Mouse (Mus musculus): ENCODE results near the gene 1700061G19Rik. TPM values are rescaled to one million over a fixed set of nuclear protein-coding genes. Genes with fewer than 3 reads are reported as not detected.
A peak's percentile ranks its signal among the peaks of the same experiment; 100 is the strongest.
"Not testable (repeated sequence)": the region's sequence is repeated elsewhere in the genome, so short reads cannot be mapped to it uniquely, and the experiment has no call there.

1700061G19Rik gene
- total RNA-seq, 2 experiments from 2014 or later: 0.47 TPM; not detected in 1

- ATAC-seq (replicated peaks; ENCODE audit: poor library complexity, severe bottlenecking): no peak
These were observed 4.9 kb upstream of the 1700061G19Rik start for GRCm38 (mm10) chr17:56870287-56870953.

GRCm38 (mm10) chr17:56871767-56872166, 3.5 kb upstream of the 1700061G19Rik start:
- ATAC-seq (replicated peaks; ENCODE audit: poor library complexity, severe bottlenecking): no peak

GRCm38 (mm10) chr17:56872512-56872911, 2.8 kb upstream of the 1700061G19Rik start:
- no peak for ATAC-seq (replicated peaks; ENCODE audit: poor library complexity, severe bottlenecking)

DNA sequence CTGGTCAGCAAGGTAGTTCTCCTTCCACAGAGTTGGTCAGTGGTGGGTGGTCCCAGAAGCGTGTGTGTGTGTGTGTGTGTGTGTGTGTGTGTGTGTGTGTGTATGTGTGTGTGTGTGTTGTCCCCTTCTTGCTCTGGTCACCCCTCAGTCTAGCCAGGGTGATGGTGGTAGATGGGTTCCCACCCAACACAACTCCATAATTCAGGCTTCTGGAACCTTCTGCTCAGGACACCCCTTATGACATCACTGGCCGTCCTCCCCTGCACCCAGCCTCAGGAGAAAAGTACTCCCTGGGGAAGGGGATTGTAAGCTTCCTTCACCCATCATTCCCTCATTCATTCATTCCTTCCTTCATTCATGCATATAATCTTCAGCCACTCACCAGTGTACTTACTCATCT, 1.0 kb upstream of the 1700061G19Rik start, which contains the start of gene Acsbg2:
TSS of gene Acsbg2 (minus strand) at position 211 of the 400 bp plus-strand sequence.
- ATAC-seq (replicated peaks; ENCODE audit: poor library complexity, severe bottlenecking): no peak

GRCm38 (mm10) chr17:56876465-56876864, 1.2 kb downstream of the 1700061G19Rik start:
- ATAC-seq (replicated peaks; ENCODE audit: poor library complexity, severe bottlenecking): no peak

- no peak for ATAC-seq (replicated peaks; ENCODE audit: poor library complexity, severe bottlenecking)
These were observed 1.7 kb downstream of the 1700061G19Rik start for GRCm38 (mm10) chr17:56876981-56877380.

DNA sequence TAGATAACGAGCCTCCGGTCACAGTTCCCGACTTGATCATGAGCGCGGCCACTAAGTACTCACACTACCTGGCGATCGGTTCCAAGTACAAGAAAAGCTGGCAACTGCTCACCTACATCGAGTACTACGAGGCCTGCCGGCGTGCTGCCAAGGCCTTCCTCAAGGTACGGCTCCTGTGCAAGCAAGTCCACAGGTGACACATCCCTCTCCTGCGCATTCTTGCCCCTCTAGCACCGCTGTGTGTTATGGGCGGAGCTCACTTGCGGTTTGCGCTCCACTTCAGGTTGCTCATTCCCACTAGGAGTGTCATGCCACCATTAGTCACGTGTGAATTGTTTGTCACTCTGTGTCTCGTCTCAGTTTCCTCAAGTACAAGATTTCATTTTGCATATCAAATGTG, 2.1 kb downstream of the 1700061G19Rik start:
- no peak for ATAC-seq (replicated peaks; ENCODE audit: poor library complexity, severe bottlenecking)

DNA sequence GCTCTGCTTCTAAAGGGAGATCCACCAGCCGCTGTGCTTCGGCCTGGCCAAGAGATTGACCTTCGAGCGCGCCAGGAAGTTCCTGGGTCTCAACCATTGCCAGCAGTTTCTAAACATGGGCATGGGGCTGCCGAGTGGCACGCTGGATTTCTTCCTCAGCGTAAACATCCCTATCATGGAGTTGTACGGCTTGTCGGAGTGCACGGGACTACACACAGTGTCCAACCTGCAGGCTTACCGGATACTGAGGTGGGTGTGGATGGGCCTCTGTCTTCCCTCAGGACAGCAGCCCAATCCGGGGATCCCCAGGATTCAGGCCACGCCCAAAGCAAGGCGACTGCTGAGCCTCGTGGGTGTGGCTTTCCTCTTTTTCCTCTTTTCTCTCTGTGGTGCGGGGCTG, 8.3 kb downstream of the 1700061G19Rik start:
- ATAC-seq (replicated peaks; ENCODE audit: poor library complexity, severe bottlenecking): peak; percentile 87

GRCm38 (mm10) chr17:56884331-56884730, 9.1 kb downstream of the 1700061G19Rik start:
- ATAC-seq (replicated peaks; ENCODE audit: poor library complexity, severe bottlenecking): no peak

- peak; percentile 40; the same call in 1 of the 2 replicates for ATAC-seq (replicated peaks; ENCODE audit: poor library complexity, severe bottlenecking)
These were observed 9.5 kb downstream of the 1700061G19Rik start for GRCm38 (mm10) chr17:56884809-56885208.

GRCm38 (mm10) chr17:56888050-56888449, 12.8 kb downstream of the 1700061G19Rik start:
- no peak for ATAC-seq (replicated peaks; ENCODE audit: poor library complexity, severe bottlenecking)

DNA sequence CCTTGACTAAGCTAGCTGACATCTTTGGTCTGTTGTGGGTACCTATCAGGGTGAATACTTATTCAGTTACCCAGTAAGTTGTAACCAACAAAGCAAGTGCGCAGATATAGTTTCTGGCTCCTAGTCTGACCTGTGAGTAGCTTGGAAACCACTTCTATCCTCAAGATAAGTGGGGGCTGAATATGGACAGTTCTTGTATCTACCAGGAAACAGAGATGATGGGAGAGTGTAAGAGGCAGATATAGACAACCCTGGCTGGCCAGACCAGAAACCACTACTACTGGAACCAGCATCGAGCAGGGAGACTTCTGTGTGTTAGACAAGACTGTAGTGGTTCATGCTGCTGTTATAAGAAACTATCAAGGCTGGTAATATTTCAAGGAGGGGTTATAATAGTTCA, 14.7 kb downstream of the 1700061G19Rik start:
- no peak for ATAC-seq (replicated peaks; ENCODE audit: poor library complexity, severe bottlenecking)

- peak; percentile 59 for ATAC-seq (replicated peaks; ENCODE audit: poor library complexity, severe bottlenecking)
These were observed 20.2 kb downstream of the 1700061G19Rik start for GRCm38 (mm10) chr17:56895368-56895918.

DNA sequence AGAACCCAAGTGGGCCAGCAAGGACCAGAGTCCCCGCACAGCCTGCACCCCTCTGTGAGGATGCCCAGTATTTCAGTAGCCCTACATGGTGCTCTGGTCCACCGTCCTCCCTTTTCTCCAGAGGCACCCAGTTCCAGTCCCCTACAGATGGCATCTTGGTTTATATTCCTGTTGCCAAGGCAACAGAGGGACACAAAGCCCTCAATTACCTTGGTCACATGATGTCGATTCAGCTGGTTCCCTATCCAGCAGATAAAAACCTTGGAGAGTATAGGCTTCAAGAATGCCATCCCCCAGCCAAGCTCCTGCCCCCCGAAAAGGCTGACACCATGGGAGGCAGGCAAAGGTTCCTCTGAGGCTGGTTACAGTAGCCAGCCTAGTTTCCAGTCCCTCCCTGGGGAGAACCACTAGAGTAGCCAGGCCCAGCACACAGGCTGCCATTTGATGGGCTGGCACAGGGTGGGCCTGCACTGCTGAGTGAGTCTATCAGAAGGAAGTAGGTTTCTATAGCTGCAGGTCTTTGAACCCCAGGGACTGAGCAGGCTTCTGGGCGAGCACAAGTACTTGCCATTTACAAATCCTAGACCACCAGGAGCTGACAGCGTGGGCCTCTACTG, 21.3 kb downstream of the 1700061G19Rik start:
- no peak for ATAC-seq (replicated peaks; ENCODE audit: poor library complexity, severe bottlenecking)

- peak; percentile 66 for ATAC-seq (replicated peaks; ENCODE audit: poor library complexity, severe bottlenecking)
These were observed 22.4 kb downstream of the 1700061G19Rik start for GRCm38 (mm10) chr17:56897630-56898195.

DNA sequence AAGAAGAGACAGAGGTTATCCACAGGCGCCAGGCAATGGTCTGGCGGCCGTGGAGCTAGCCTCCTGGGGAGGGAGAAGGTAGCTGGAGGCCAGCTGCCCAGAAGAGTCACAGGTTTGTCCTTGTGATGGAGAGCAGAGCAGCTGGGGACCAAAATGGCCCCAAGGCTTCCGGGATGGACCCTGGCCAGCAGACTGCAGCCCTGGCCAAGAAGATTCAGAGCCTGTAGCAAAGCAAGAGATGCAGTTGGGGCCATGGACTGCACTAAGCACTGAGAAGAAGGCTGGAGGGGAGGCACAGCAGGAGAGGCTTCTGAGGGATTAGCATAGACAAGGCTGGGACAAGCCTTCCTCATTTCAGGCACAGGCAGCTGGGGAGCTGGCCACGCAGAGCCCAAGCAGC, 27.4 kb downstream of the 1700061G19Rik start:
- ATAC-seq (replicated peaks; ENCODE audit: poor library complexity, severe bottlenecking): no peak

DNA sequence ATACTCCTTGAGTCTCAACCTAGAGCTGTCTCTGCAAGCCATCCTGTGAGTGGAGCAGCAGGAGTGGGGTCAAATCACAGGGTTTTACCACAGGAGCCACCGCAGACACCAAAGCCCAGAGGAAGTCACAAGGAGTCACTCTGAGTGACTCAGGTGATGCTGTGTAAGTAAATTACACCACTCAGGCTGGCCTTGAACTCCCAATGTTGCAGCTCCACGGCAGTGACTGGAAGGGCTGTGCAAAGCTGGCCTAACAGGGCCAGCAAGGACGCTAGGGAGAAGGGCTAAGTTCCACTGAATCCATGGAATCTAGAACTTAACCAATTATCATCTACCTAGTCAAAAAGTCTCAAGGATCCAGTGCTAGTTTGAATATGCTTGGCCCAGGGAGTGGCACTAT, 30.9 kb downstream of the 1700061G19Rik start:
- ATAC-seq (replicated peaks; ENCODE audit: poor library complexity, severe bottlenecking): no peak

GRCm38 (mm10) chr17:56907096-56907495, 31.8 kb downstream of the 1700061G19Rik start:
- no peak for ATAC-seq (replicated peaks; ENCODE audit: poor library complexity, severe bottlenecking)

DNA sequence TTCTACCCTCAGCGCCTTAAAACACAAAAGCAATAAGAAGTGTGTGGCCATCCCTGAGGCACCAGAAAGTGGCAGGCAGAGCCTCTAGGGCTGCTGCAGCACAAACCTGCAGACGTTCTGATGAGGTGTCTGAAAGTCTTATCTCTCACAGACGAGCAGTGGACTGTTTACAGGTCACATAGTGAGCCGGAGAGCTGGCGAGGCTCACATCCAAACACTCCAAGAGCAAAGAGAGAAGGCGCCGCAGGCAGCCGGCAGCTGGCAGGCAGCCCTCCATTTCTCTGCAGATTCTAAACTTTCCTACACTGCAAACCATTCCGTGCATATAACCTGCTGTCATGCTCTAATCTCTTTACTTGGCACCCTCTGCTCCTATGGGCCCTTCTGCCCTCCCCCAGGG, 32.6 kb downstream of the 1700061G19Rik start:
- no peak for ATAC-seq (replicated peaks; ENCODE audit: poor library complexity, severe bottlenecking)

- ATAC-seq (replicated peaks; ENCODE audit: poor library complexity, severe bottlenecking): not testable (repeated sequence)
These were observed 34.5 kb downstream of the 1700061G19Rik start for GRCm38 (mm10) chr17:56909764-56910163.

GRCm38 (mm10) chr17:56913023-56913422, 37.7 kb downstream of the 1700061G19Rik start:
- ATAC-seq (replicated peaks; ENCODE audit: poor library complexity, severe bottlenecking): no peak

Data from granulocyte monocyte progenitor cell, adult 5-6 weeks (primary cell).